Mouse (Mus musculus) frontal cortex, postnatal 36 days (tissue): ENCODE measurements around the gene 1700020A23Rik.

ENCODE experiments used
- DNase-seq, 2 experiments: peaks; one replicate each; pipeline ENCODE4 v3.0.0; 2022; ENCODE audit warnings: low spot score in 2 of 2

1700020A23Rik gene

DNA sequence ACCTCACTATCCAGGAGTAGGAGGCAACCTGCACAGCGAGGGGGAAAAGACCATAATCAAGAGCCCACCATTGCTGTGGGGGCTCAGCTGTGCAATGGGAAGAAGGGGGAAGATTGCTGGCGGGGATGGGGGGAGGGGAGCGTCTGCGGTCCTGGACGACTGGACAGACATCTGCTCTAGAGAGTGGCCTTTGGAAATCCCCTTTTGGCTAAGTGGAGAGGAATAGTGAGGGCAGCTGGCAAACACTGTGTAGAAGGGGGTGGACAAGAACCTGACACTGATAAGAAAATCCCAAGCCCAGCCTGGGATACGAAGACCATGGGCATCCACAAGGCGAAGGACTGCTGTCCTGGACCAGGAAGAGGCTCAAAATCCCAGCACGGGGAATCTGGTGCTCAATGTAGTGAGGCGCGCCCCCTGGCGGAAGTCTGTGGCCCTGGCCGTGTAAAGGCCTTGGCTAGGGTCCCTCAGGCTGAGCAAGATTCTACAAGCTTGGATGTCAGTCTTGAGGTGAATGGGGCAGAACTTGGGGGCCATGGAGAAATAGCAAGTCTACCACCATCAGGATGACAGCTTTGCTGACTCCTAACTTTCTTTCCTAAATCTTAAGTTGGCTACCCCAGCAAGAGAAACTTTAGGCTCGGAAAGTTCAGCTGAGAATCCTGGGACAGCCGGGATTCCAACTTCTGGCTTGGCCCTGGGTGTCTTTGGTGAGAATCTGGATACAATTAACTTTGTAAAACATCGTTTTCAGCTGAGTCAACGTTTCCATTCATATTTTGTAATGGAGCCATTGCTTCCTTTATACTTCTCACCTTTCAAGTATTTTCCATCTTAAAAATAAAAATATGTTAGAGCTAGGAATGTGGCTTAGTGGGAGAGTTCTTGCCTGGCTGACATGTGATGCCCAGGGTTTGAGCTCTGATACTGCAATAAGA is 6.8 kb downstream of the 1700020A23Rik start:
- DNase-seq, result peak; percentile 80 to 86

DNA sequence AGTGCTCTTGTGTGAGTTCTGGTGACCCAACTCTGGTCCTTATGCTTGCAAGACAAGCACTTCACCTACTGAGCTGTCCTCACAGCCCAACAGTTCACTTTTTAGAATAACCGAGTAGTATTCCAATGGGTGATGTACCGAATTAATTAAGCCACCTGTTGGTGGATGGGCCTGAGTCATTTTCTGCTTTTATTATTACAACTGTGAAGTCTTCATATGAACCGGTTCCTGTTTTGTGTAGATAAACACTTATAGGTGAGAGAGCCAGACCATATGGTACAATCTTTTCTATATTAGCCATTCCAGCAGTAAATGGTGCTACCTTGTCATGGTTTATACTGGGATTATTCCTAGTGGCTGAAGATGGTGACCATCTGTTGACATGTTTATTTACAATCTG is 7.7 kb downstream of the 1700020A23Rik start:
- no peak for DNase-seq

DNA sequence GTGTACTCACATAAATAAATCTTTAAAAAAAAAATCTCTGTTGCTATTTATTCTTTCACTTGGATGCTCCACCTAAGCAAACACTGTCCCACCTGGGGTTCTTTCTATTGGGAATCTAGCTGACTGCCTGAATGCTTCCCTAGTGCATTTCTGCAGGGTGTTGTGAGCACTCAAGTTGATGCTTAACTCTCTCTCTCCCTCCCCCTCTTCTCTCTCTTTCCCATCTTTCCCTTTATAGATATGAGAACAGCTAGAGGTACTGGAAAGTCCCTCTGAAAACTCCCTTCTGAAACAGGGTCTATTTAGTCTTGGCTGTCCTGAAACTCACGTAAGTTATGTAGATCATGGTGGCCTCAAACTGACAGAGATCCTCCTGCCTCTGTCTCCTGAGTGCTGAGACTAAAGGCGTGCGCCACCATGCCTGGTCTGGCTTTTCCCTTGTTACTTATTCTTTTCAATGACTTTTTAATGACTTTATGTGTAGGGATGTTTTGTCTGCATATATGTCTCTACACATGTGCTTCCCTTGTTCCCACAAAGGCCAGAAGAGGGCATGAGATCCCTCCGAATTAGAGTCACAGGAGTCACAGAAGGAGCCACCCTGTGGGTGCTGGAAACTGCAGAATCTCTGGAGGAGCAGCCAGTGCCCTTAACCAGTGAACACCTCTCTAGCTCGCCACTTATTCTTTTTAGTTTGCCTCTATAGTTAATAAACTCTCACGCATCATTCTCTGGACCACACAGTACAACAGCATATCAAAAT is 9.2 kb downstream of the 1700020A23Rik start:
- no peak for DNase-seq

GRCm38 (mm10) chr2:130421781-130422620 is 16.9 kb downstream of the 1700020A23Rik start:
- DNase-seq, result no peak

GRCm38 (mm10) chr2:130423397-130424125 is 18.5 kb downstream of the 1700020A23Rik start:
- peak in 1 of 2 experiments; percentile 88 for DNase-seq

- peak; percentile 94 to 95 for DNase-seq
Observed at GRCm38 (mm10) chr2:130424126-130424853, 19.2 kb downstream of the 1700020A23Rik start, which contains the start of the genes Vps16 and Pced1a. TSS of gene Vps16 (plus strand) at chr2:130424339. TSS of gene Pced1a (minus strand) at chr2:130424701.

- DNase-seq, result no peak
Observed at GRCm38 (mm10) chr2:130425112-130425511, 20.1 kb downstream of the 1700020A23Rik start.

DNA sequence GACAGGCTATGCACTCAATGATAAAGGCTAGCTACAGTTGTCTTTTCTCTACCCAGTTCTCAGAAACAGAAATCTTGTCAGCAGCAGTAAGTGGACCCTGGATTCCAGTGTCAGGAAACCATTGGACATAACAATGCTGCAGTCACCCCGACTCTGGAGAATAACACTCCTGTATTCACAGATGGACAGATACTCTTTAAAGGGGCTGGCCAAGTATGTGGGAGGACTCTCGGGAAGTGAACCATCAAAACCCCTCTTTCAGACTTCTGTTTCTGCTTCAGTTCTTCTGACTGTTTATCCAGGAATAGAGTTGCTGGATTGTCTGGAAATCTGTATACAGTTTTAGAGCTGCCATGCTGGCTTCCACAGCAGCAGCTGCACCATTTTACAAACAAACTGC is 24.8 kb downstream of the 1700020A23Rik start:
- DNase-seq, result no peak

DNA sequence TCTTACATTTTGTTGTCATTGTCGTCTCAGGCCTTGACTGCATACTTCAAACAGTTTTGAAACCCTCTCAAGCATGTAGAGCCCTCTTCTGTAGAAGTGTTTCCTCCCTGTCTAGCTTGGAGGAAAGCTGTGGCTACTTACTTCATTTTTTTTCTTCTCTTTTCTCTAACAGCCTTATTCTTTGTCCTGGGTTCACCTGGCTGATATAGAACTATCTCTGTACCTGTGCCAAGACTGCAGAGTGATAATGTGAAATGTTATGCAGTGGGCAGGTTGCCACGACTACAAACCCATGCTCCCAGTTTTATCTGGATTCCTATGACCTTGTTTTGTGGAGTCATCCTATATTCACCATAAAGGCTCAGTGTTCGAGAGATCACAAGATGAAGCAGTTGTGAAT is 25.4 kb downstream of the 1700020A23Rik start:
- no peak for DNase-seq

DNA sequence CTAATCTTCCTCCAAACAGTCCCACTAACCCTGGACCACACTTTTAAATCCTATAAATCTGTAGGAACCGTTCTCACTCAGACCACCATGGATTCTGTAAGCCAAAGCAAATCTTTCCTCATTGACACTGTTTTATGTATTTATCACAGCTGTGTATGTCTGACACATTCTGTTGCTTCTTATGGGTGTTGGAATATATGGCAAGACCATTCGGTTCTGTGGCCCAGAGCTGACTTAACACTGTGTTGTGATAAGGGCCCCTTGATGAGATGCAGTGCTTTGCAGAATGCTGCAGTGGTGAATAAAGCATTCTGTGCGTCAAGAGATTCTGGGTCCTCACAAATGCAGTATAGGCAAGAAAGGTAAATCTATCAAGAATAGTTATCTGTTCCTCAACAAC is 27.1 kb downstream of the 1700020A23Rik start:
- no peak for DNase-seq

DNA sequence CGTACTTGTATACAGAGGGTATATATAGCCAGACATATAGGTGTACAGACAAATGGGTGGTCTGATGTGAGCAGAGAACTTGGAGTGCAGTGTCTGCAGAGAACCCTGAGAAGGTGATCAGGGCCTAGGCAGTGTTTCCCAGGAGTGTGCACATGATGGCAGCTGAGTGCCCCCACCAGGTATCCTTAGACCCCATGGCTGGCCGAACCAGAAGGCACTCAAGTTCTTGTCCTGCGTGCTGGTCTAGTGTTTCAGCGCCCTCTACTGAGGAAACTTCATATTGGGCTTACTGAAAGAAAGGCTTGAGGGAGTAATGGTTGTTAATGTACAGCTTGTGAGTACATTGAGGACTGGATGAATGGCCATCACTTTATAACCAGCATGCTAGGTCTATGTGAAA is 28.1 kb downstream of the 1700020A23Rik start:
- DNase-seq, result peak; percentile 30 to 72

DNA sequence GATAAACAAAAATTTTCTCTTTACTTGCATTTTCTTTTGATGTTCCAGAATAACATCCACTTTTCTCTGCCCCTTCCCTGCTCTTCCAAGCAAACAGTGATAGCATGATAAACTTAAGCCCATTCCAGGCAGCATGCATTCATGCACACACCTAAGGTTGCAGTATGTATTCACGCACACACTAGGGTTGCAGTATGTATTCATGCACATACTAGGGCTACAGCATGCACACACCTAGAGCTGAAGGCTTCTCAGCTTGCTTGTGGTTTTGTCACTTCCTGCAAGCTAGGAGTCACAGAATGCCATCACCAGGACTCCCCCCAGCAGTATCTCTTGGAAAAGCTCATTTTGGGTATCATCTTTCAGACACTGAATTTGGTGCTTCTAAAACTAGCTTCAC is 31.7 kb downstream of the 1700020A23Rik start:
- DNase-seq, result no peak

GRCm38 (mm10) chr2:130438861-130439260 is 33.8 kb downstream of the 1700020A23Rik start:
- DNase-seq, result no peak

DNA sequence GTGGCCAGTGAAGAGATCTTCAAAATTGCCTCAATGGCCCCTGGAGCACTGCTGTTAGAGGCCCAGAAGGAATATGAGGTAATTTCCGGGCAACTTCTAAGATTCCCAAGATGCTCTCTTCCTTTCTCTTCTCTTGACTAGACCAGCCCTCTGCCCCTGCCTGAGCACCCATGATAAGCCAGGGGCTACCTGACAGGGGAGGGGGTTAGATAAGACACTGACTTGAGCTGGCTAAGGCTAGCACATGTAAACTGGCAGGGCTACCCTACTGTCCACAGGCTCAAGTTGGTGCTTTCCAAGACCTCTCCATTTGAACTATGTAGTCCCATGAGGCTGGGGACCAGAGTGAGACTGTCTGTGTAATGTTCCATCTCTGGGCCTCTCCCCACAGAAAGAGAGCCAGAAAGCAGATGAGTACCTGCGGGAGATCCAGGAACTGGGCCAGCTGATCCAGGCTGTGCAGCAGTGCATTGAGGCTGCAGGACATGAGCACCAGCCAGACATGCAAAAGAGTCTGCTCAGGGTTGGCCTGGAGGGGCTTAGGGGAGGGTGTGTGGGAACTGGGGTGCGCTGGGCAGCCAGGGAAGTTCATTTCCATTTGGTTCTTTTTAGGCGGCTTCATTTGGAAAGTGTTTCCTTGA is 34.9 kb downstream of the 1700020A23Rik start:
- no peak for DNase-seq

- no peak for DNase-seq
Observed at GRCm38 (mm10) chr2:130442162-130442561, 37.1 kb downstream of the 1700020A23Rik start.

DNA sequence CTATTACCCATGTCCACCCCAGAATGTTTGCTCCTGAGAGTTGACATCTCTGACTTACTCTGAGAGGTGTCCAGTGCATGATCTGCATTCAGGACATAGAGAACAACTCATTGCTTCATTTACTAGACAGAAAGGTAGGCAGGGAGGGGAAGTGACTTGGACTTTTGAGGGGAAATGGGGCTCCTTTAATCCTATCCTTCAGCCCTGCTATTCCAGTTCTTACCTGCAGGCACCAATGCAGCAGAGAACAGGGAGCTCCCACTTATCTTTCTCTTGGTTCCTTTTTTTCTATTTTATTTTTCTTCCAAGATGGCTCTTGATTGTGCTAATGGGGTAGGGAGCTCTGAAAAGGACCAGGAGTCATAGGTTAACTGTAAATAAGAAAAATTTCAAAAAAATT is 43.4 kb downstream of the 1700020A23Rik start:
- DNase-seq, result no peak

GRCm38 (mm10) chr2:130449021-130449793 is 44.1 kb downstream of the 1700020A23Rik start:
- DNase-seq, result peak in 1 of 2 experiments; percentile 21

- DNase-seq, result peak; percentile 91 to 92
Observed at GRCm38 (mm10) chr2:130449794-130450433, 44.9 kb downstream of the 1700020A23Rik start, which contains the start of gene Ptpra. TSS of gene Ptpra (plus strand) at chr2:130450278.
